Mouse (Mus musculus) left cerebral cortex, postnatal 4 days (tissue): Measurements from ENCODE around the gene Hbq1a. TPM values are rescaled to one million over a fixed set of nuclear protein-coding genes. Genes with fewer than 3 reads are reported as not detected.

Experiments used
- total RNA-seq, 2 experiments: library from RNA; stranded (reverse); gene quantifications; 2 replicates each; pipeline ENCODE4 v1.2.3; 2021

Hbq1a gene
- total RNA-seq, 2 experiments from 2014 or later: 1.9 to 3.1 TPM

Other genes starting within 250 kb of the Hbq1a start
- not detected for gene Il9r, start 99.8 kb upstream of the Hbq1a start, total RNA-seq
- 10 to 100 TPM; 20.3 to 21.6 TPM for gene Snrnp25, start 94.7 kb upstream of the Hbq1a start, total RNA-seq
- gene Rhbdf1, start 77.8 kb upstream of the Hbq1a start, total RNA-seq: 10 to 100 TPM; 17.9 to 19.8 TPM
- gene Mpg, start 73.6 kb upstream of the Hbq1a start, total RNA-seq: 10 to 100 TPM; 21.5 to 22.5 TPM
- 10 to 100 TPM; 51.0 to 57.6 TPM for gene Nprl3, start 32.4 kb upstream of the Hbq1a start, total RNA-seq
- not detected for gene Hba-x, start 23.7 kb upstream of the Hbq1a start, total RNA-seq
- gene Hba-a1, start 16.6 kb upstream of the Hbq1a start, total RNA-seq: 100 to 1,000 TPM in 1 of 2 experiments, 10 to 100 TPM in 1; 42.1 to 158 TPM
- gene Hbq1b, start 13.1 kb upstream of the Hbq1a start, total RNA-seq: 1 to 10 TPM; 3.4 to 5.2 TPM
- 100 to 1,000 TPM in 1 of 2 experiments, 10 to 100 TPM in 1; 33.9 to 114 TPM for gene Hba-a2, start 3.6 kb upstream of the Hbq1a start, total RNA-seq
- gene Sh3pxd2b, start 47.8 kb downstream of the Hbq1a start, total RNA-seq: 10 to 100 TPM; 43.8 to 48.2 TPM
- 10 to 100 TPM; 65.6 to 68.6 TPM for gene Ubtd2, start 155.3 kb downstream of the Hbq1a start, total RNA-seq
- under 1 TPM; 0.54 to 0.99 TPM for gene Efcab9, start 232.0 kb downstream of the Hbq1a start, total RNA-seq
- gene Stk10, start 233.2 kb downstream of the Hbq1a start, total RNA-seq: 1 to 10 TPM; 7.2 to 7.9 TPM